Mouse (Mus musculus) forebrain, embryonic 10.5 days (tissue): Measurements from ENCODE around the gene Bcl10. TPM values are rescaled to one million over a fixed set of nuclear protein-coding genes. Genes with fewer than 3 reads are reported as not detected.

Experiments used
- DNase-seq: peaks from one replicate; pipeline ENCODE4 v3.0.0-alpha.2; 2017; ENCODE audit warnings: low spot score; ENCODE audit errors: extremely low spot score
- H3K27ac ChIP-seq: fragments of 300-500 bp; sonication (generic); 2 replicates; pipeline ENCODE4 v1.5.1; 2016; ENCODE audit warnings: mild to moderate bottlenecking
- H3K27me3 ChIP-seq: fragments of 300-500 bp; sonication (generic); 2 replicates; pipeline ENCODE4 v1.6.1; 2016; ENCODE audit warnings: mild to moderate bottlenecking; ENCODE audit not compliant: poor library complexity, severe bottlenecking
- H3K36me3 ChIP-seq: fragments of 300-500 bp; sonication (generic); replicated peaks from 2 replicates; pipeline ENCODE4 v1.6.1; 2016; ENCODE audit warnings: mild to moderate bottlenecking, moderate library complexity
- H3K4me1 ChIP-seq: fragments of 300-500 bp; sonication (generic); 2 replicates; pipeline ENCODE4 v1.6.1; 2016
- H3K4me3 ChIP-seq: fragments of 300-500 bp; sonication (generic); 2 replicates; pipeline ENCODE4 v1.5.1; 2016; ENCODE audit warnings: mild to moderate bottlenecking, moderate library complexity
- H3K9me3 ChIP-seq: fragments of 300-500 bp; sonication (generic); 2 replicates; pipeline ENCODE4 v1.6.1; 2016; ENCODE audit warnings: mild to moderate bottlenecking, moderate library complexity
- WGBS: fragments of 180-500 bp; shearing (Covaris S2); methylation state at CpG from one replicate; pipeline ENCODE4 v1.1.7; 2016; 5-methylcytosine and 5-hydroxymethylcytosine counted together
- polyA plus RNA-seq: library from polyadenylated mRNA; unstranded; fragments of >200 nt; fragmentation: Nextera tagmentation; extraction: Ambion mirVana; gene quantifications from 2 replicates; pipeline ENCODE4 v1.2.1, GENCODE M21; 2016

The Bcl10 gene
- polyA plus RNA-seq, 1 experiment from 2014 or later, result 46.8 TPM

DNA sequence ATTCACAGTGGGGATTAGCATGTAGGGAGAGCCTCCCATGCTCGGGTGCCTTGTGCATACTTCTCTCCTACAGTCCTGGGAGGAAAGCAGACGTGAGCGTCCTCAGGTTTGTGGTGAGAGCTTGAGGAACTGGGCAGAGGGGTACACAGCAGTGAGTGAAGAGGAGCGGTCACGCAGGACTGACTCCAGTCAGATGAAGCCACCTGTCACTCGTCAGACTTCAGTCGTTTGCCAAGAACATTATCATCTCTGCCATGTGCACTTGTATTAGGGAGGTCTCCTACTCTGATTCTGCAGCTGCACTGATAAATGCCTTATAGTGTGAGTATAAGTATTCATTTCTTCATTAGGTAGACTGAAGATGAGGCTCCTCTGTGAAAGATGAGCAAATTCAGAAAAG lies 21.7 kb downstream of the Bcl10 start:
- no peak for DNase-seq
- peaks cover 59% of the 10 kb centered on the region for H3K36me3 ChIP-seq
- H3K27me3 ChIP-seq, result peaks cover 5% of the 10 kb centered on the region
- peaks cover 20% of the 10 kb centered on the region for H3K4me1 ChIP-seq
- no peak overlapping the region for H3K4me3 ChIP-seq
- 89% methylated on average over 7 of the region's 7 CpGs for WGBS
- H3K27ac ChIP-seq, result no peak overlapping the region
- H3K9me3 ChIP-seq, result no peaks in the 10 kb centered on the region

DNA sequence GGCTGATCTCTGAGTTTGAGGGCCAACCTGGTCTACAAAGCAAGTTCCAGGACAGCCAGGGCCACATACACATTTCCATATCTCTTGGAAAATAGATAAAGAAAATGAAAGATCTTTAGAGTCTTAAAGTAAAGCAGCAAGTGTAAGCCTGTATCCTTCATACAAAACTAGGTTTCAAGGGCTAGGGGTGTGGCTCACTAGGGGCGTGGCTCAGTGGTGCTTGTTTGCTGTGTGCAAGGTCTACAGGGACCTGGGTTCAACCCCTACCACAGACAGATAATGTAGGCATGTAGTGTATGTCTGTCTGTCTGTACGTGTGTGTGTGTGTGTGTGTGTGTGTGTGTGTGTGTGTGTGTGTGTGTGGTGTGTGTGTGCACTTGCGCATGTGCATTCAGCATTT lies 23.3 kb downstream of the Bcl10 start:
- Histone ChIP-seq H3K9me3 (no peaks in the 10 kb centered on the region), H3K4me3 (no peak overlapping the region), H3K4me1 (peaks cover 19% of the 10 kb centered on the region), H3K27ac (no peak overlapping the region), H3K36me3 (peaks cover 45% of the 10 kb centered on the region), H3K27me3 (peaks cover 18% of the 10 kb centered on the region)
- WGBS, result 87% methylated on average over 3 of the region's 3 CpGs
- no peak for DNase-seq

DNA sequence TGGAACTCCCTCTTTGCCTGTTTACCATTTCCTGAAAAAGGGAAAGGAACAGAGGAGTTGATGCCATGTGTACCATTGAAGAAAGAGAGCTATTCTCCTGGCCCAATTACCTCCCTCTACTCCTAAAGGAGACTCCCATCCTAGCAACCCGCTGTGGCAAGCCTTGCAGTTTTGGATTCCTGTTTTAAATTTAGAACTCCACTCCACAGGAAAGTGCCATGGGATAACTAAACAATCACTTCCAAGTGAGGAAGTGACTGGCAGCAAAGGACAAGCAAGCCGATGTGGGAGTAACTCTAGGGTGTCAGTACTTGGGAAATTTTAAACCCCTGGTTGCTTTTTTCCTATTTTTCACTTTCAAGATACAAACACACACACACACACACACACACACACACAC lies 24.1 kb downstream of the Bcl10 start:
- H3K9me3 ChIP-seq, result no peaks in the 10 kb centered on the region
- no peak for DNase-seq
- H3K27ac ChIP-seq, result no peak overlapping the region
- WGBS, result 62% methylated on average over 2 of the region's 2 CpGs
- peaks cover 19% of the 10 kb centered on the region for H3K4me1 ChIP-seq
- H3K36me3 ChIP-seq, result peaks cover 37% of the 10 kb centered on the region
- no peak overlapping the region for H3K4me3 ChIP-seq
- peaks cover 25% of the 10 kb centered on the region for H3K27me3 ChIP-seq

DNA sequence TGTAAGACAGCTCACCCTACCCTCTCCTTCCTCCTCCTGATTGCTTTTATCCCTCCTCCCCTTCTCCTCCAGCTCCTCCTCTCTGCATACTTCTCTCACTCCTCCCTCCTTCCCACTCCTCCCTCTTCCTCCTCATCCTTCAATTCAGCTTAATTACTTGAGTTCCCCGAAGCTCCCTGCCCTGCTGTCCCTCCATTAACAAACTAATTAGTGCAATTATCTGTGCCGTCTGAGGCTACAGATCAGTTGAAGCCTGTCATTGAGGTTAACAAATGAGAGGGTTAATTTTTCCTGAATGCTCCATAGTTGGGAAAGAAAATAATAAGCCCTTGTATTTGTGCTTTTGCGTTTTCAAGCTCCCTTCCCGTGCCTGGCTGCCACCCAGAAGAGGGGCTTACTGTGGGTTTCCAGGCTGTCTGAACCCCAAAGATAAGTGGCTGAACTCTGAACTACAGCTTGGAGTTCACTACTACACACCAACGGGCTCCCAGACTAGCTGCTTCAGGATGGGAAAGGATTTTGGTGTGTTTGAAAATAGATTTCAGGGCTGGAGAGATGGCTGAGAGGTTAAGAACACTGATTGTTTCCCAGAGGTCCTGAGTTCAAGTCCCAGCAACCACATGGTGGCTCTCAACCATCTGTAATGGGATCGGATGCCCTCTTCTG lies 25.1 kb downstream of the Bcl10 start:
- Histone ChIP-seq H3K36me3 (peaks cover 33% of the 10 kb centered on the region), H3K27ac (no peak overlapping the region), H3K4me1 (peaks cover 19% of the 10 kb centered on the region), H3K4me3 (no peak overlapping the region), H3K27me3 (peaks cover 28% of the 10 kb centered on the region), H3K9me3 (no peaks in the 10 kb centered on the region)
- no peak for DNase-seq
- WGBS, result 34% methylated on average over 6 of the region's 6 CpGs

DNA sequence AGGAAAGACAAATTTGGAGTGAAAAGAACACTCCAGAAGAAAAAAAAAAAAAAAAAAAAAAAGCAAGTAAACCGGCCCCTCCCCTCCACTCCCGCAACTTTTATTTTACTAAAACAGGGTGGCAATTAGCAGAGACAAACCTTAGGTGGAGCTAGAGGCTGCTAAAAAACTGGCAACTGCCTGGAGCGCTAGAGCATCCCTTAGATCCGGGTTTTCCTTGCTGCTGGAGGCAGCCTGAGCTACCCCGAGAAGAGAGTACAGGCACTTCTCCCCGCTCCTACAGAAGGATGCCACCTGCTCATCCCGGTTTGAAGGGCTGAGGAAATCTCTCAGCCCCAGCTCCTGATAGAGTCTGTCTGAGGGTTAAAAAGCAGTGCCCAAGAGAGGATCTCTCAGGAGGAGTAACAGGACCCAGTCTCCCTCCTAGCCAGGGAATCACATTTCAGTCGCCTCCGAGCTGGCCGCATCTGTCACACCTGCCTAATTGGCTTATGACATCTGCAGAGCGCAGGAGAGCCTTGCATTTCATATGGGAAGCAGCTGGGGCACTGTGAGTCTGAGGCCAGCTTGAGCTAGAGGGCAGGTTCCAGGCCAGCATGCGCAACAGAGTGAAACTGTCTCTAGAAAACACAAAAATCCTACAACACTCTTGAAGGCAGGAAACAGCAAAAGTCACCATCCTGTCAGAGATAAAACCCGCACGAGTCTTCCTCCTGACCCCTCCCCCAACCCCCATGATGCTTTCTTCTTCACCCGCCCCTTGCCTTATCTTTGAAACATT lies 27.6 kb downstream of the Bcl10 start:
- Histone ChIP-seq H3K4me1 (peaks cover 19% of the 10 kb centered on the region), H3K9me3 (no peaks in the 10 kb centered on the region; the same call in 1 of the 2 replicates), H3K4me3 (peak overlapping the region; percentile 34), H3K36me3 (peaks cover 7% of the 10 kb centered on the region), H3K27me3 (peaks cover 28% of the 10 kb centered on the region), H3K27ac (no peak overlapping the region)
- 9% methylated on average over 15 of the region's 15 CpGs for WGBS
- DNase-seq, result peak; percentile 52

DNA sequence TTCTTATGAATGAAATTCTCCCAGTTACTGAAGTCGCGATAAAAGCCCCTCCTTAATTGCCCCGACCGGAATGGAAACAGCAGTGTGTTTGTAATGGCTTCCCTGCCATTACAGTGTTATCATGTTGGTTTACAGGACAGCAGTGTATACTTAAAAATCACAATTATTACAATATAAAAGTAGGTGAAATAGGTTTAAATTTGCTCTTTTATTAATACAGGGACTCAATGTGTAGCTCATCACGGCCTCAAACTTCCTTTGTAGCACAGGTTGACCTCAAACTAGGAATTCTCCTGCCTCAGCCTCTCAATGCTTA lies 28.2 kb downstream of the Bcl10 start:
- Histone ChIP-seq H3K36me3 (peaks cover 2% of the 10 kb centered on the region; the same call in 1 of the 2 replicates), H3K27me3 (peaks cover 28% of the 10 kb centered on the region), H3K9me3 (no peaks in the 10 kb centered on the region; the same call in 1 of the 2 replicates), H3K4me1 (peaks cover 19% of the 10 kb centered on the region), H3K4me3 (no peak overlapping the region), H3K27ac (no peak overlapping the region)
- 58% methylated on average over 5 of the region's 5 CpGs for WGBS
- DNase-seq, result no peak

DNA sequence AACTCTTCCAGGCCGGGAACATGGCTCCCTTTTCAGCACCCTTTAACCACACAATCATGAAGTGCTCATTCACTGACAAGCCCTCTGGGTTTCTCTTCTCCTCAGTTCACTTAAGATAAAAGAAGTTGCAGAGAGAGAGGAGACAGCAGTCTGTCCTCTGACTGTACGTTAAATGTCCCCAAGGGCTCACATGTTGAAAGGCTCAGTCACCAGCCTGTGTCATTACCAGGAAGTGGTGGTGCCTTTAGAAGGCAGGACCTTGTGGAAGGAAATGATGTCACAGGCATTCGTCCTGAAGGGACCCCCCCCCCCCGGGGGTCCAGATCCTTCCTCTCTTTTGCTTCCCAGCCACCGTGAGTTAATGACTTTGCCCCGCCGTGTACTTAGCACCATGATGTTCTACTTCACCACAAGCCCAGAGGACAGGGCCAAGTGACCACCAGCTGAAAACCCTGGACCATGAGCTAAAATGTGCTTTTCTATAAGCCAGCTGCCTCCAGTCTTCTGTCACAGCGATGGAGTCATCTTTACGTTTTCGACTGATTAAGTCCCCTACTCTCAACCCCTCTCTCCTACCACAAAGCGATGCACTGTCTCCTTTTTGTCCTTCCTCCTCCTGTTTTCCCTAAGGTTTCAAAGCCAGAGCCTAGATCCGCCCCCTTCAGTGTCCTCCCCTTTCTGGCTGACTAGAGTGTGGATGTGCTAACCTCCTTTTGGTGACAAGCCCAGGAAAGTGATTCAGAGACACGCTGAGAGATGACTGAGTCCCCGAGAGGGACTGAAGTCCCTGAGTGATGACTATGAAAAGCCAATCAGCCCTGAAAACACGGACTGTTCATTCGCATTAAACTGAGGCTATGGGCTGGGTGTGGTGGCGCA lies 28.9 kb downstream of the Bcl10 start:
- Histone ChIP-seq H3K4me3 (no peak overlapping the region), H3K4me1 (peaks cover 19% of the 10 kb centered on the region), H3K27ac (no peak overlapping the region), H3K27me3 (peaks cover 28% of the 10 kb centered on the region), H3K9me3 (no peaks in the 10 kb centered on the region; the same call in 1 of the 2 replicates), H3K36me3 (no peaks in the 10 kb centered on the region)
- no peak for DNase-seq
- WGBS, result 79% methylated on average over 17 of the region's 17 CpGs

DNA sequence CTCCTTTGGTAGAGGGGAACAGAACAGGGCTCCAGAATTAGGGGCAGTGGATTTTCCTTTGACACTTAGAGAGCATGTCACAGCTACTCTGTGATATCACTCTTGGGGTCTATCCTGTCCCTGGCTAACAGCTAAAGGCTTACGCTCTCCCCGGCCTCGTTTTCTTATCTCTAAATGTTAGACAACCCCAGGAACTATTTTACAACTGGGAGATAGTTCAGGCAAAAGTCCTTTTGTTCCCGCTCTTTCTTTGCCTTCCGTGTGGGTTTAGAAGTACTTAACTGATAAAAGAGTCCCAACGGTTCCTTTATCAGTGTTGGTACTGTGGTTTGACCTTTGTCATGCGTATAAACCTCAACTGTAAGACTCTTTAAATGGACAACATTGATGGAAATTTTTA lies 30.3 kb downstream of the Bcl10 start:
- no peak for DNase-seq
- Histone ChIP-seq H3K27me3 (peaks cover 28% of the 10 kb centered on the region), H3K27ac (no peak overlapping the region), H3K9me3 (peaks cover 6% of the 10 kb centered on the region; the same call in 1 of the 2 replicates), H3K4me1 (peaks cover 8% of the 10 kb centered on the region), H3K36me3 (no peaks in the 10 kb centered on the region), H3K4me3 (no peak overlapping the region)
- 92% methylated on average over 7 of the region's 7 CpGs for WGBS

DNA sequence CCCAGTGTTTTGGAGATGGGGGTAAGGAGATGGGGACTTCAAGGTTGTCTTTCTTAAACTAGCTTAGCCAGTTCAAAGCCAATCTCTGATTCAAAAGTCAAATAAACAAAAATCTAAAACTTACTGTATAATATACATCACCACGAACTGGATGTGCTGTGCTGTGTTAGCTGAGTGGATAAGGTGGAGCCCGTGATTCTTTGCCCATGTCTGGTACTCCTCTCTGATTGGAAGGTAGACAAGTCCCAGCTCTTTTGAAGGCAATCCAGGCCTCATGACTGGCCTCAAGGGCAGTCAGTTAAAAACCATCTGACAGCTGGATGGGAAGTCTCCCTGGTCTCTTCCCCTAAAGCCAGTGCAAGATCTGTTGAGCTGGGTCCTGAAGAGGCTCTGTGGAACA lies 30.8 kb downstream of the Bcl10 start:
- peaks cover 8% of the 10 kb centered on the region for H3K4me1 ChIP-seq
- no peaks in the 10 kb centered on the region for H3K36me3 ChIP-seq
- DNase-seq, result no peak
- peaks cover 10% of the 10 kb centered on the region; the same call in 1 of the 2 replicates for H3K9me3 ChIP-seq
- H3K4me3 ChIP-seq, result no peak overlapping the region
- H3K27me3 ChIP-seq, result peaks cover 28% of the 10 kb centered on the region
- H3K27ac ChIP-seq, result no peak overlapping the region
- WGBS, result 85% methylated on average over 2 of the region's 2 CpGs

DNA sequence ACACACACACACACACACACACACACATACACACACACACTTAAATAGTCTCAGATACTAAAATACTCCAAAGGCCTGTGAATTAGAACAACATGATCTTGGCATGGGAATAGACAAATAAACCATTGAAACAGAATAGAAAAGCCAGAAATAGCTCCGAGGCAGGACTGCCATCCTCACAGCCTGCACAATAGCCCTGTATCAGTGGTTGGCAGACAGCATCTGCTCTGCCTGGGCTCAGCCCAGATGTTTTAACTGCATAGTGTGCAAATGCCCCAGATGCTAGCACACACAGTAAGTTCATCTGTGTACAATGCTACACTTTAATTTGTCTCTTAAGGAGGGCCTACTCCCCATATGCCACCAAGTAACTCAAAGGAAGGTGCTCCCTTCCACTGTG lies 37.2 kb downstream of the Bcl10 start:
- H3K4me3 ChIP-seq, result no peak overlapping the region
- H3K4me1 ChIP-seq, result peaks cover 26% of the 10 kb centered on the region
- H3K27ac ChIP-seq, result no peak overlapping the region
- no peaks in the 10 kb centered on the region for H3K36me3 ChIP-seq
- DNase-seq, result no peak
- H3K9me3 ChIP-seq, result peaks cover 15% of the 10 kb centered on the region; the same call in 1 of the 2 replicates
- H3K27me3 ChIP-seq, result peaks cover 39% of the 10 kb centered on the region
- WGBS, result 64% methylated on average over 1 of the region's 1 CpGs

DNA sequence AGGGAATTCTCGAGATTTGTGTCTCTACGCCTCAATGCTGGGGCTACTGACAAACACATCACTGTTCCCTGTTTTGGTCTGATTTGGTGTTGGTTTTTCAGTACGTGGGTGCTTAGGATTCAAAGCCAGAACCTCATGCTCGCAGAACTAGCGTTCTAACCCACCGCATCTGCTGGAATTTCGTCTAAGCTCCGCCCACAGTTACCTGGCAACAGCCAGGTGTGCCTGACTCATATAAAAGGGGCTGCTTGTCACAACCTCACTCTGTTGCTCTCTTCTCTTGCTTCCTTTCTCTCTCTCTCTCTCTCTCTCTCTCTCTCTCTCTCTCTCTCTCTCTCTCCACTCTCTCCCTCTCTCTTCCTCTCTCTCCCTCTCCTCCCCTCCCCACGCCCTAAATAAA lies 39.8 kb downstream of the Bcl10 start:
- Histone ChIP-seq H3K4me3 (no peak overlapping the region), H3K9me3 (peaks cover 14% of the 10 kb centered on the region; the same call in 1 of the 2 replicates), H3K27me3 (peaks cover 48% of the 10 kb centered on the region), H3K36me3 (no peaks in the 10 kb centered on the region), H3K4me1 (peaks cover 30% of the 10 kb centered on the region), H3K27ac (no peak overlapping the region)
- no peak for DNase-seq
- WGBS, result 15% methylated on average over 9 of the region's 9 CpGs

DNA sequence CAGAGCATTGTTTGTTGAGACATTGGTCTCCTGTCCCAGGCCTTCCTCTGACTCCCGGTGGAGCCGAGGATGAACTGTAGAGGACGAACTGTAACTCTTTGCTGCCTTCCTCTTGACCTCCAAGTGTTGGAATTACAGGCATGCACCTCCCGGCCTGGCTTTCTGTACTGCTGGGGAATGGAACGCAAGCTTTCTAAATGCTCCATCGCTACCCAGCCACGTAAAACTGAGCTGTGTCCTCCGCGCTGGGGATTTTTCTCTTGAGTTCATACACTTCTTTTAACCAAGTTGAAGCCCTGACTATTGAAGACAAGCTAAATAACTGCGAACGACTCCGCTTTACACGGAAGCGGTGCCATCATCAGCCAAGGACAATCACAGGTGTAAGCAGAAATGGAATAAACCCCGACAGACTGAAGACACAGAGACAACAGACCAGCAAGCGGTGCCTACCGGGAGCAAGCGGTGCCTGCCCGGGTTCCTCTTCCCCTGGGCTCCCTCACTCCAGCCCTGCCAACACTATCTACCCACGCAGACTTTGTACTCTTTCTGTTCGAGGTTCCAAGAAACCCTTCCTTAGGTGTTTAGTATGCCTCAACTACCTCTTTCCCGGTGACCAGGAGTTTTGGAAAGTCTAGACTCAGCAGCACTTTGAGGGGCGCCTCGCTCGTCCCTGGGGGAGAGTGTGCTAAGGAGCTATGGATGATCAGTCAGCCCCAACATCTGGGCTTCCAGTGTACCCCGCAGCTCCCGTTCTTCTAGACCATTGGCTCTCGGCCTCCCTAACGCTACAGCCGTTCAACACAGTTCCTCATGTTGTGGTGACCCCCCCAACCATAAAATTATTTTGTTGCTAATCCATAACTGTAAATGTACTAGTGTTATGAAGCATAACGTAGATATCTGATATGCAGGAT lies 40.8 kb downstream of the Bcl10 start:
- peak overlapping the region; percentile 39 for H3K4me3 ChIP-seq

More for the DNA sequence above, 40.8 kb downstream of the Bcl10 start:
- Histone ChIP-seq H3K27ac (no peak overlapping the region), H3K27me3 (peaks cover 48% of the 10 kb centered on the region), H3K4me1 (peaks cover 30% of the 10 kb centered on the region), H3K36me3 (no peaks in the 10 kb centered on the region), H3K9me3 (peaks cover 6% of the 10 kb centered on the region; the same call in 1 of the 2 replicates)
- DNase-seq, result no peak
- 10% methylated on average over 31 of the region's 31 CpGs for WGBS
